Mouse (Mus musculus) ES-E14 (cell line): ENCODE measurements around the gene Ube2g2.

Source experiments
- CHD2 ChIP-seq: IDR thresholded peaks from 2 replicates; pipeline ENCODE4 v1.6.1; 2014; ENCODE audit warnings: mild to moderate bottlenecking, low read depth, low read length, inconsistent platforms
- HCFC1 ChIP-seq: IDR thresholded peaks from 2 replicates; pipeline ENCODE4 v1.6.1; 2012; ENCODE audit warnings: low read length, inconsistent platforms, borderline replicate concordance; ENCODE audit not compliant: insufficient read depth
- MAFK ChIP-seq: IDR thresholded peaks from 2 replicates; pipeline ENCODE4 v1.6.1; 2014; ENCODE audit warnings: mild to moderate bottlenecking, low read depth, low read length, inconsistent platforms; ENCODE audit not compliant: insufficient read depth
- ZNF384 ChIP-seq: IDR thresholded peaks from 2 replicates; pipeline ENCODE4 v1.6.1; 2012; ENCODE audit warnings: low read depth, low read length, inconsistent platforms

GRCm38 (mm10) chr10:77583795-77584422 is 38.2 kb upstream of the Ube2g2 start:
- no peak for TF ChIP-seq CHD2
- no peak for TF ChIP-seq ZNF384
- no peak for TF ChIP-seq HCFC1
- TF ChIP-seq MAFK = no peak
